Mouse (Mus musculus): Measurements from ENCODE around the gene Cmtm4. TPM values are rescaled to one million over a fixed set of nuclear protein-coding genes. Genes with fewer than 3 reads are reported as not detected.

The Cmtm4 gene
- polyA plus RNA-seq, 1 experiment from 2014 or later = 4.6 TPM

DNA sequence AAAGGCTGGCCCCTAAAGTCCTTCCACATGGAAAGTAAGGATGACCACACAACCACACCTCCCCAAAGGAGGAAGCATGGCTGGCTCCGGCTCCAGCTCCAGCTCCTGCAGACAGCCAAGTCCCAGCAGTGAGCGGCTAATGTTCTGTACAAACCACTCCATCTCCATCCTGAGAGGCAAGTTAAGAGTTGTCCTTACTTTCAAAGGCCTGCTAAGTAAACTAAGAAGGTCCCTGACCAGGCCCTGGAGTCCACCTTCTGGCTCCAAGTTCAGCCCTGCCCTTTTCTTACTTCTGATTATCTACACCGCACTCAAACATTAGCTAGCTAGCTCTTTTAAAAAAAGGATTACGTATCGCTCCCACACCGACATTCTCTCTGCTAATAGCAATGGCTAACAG is 1.8 kb downstream of the Cmtm4 start:
- Histone ChIP-seq H3K4me1 (replicated peaks; ENCODE audit: control insufficient read depth, insufficient read depth) (no peaks in the 10 kb centered on the region), H3K36me3 (ENCODE audit: control insufficient read depth, insufficient read depth, low read length) (no peaks in the 10 kb centered on the region), H3K27me3 (ENCODE audit: control insufficient read depth, insufficient read depth, low read length) (no peaks in the 10 kb centered on the region), H3K27ac (replicated peaks) (peak overlapping the region; percentile 65), H3K9ac (ENCODE audit: low read length) (no peak overlapping the region; the same call in 1 of the 2 replicates), H3K4me2 (replicated peaks; ENCODE audit: low read depth) (peak overlapping the region; percentile 93), H3K9me3 (ENCODE audit: control insufficient read depth, low read length) (no peaks in the 10 kb centered on the region), H3K4me3 (ENCODE audit: low read depth, low read length) (no peak overlapping the region; the same call in 1 of the 2 replicates)
- ATAC-seq (ENCODE audit: low FRiP score, low TSS enrichment) (peak; percentile 47), DNase-seq (ENCODE audit: low spot score) (peak; percentile 56)
- WGBS = 33% methylated on average over 6 of the region's 6 CpGs
- TF ChIP-seq CTCF (IDR thresholded peaks at IDR 0.05; ENCODE audit: low read depth) (no peak), EP300 (optimal IDR thresholded peaks at IDR 0.05) (no peak)

DNA sequence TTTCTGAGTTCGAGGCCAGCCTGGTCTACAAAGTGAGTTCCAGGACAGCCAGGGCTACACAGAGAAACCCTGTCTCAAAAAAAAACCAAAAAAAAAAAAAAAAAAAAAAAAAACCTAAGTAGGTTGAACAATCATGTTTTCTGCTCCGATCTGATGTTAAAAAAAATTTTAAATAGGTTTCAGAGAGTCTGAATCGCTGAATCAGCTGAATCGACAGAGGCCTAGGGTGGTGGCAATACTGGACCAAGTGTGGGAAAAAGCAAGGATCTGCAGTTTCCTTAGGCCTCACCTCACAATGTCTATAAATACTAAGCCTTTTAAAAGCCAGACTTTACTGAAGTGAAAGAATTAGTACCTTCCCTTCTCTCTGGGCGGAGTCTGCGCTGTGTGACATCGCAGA is 2.5 kb downstream of the Cmtm4 start:
- TF ChIP-seq EP300 (optimal IDR thresholded peaks at IDR 0.05) (no peak), CTCF (IDR thresholded peaks at IDR 0.05; ENCODE audit: low read depth) (no peak)
- Histone ChIP-seq H3K27ac (replicated peaks) (peak overlapping the region; percentile 65), H3K4me3 (ENCODE audit: low read depth, low read length) (no peak overlapping the region), H3K27me3 (ENCODE audit: control insufficient read depth, insufficient read depth, low read length) (no peaks in the 10 kb centered on the region), H3K4me1 (replicated peaks; ENCODE audit: control insufficient read depth, insufficient read depth) (no peaks in the 10 kb centered on the region), H3K36me3 (ENCODE audit: control insufficient read depth, insufficient read depth, low read length) (no peaks in the 10 kb centered on the region), H3K9ac (ENCODE audit: low read length) (no peak overlapping the region), H3K4me2 (replicated peaks; ENCODE audit: low read depth) (no peak overlapping the region), H3K9me3 (ENCODE audit: control insufficient read depth, low read length) (no peaks in the 10 kb centered on the region)
- DNase-seq (ENCODE audit: low spot score) (no peak), ATAC-seq (ENCODE audit: low FRiP score, low TSS enrichment) (no peak)
- 89% methylated on average over 6 of the region's 7 CpGs for WGBS

DNA sequence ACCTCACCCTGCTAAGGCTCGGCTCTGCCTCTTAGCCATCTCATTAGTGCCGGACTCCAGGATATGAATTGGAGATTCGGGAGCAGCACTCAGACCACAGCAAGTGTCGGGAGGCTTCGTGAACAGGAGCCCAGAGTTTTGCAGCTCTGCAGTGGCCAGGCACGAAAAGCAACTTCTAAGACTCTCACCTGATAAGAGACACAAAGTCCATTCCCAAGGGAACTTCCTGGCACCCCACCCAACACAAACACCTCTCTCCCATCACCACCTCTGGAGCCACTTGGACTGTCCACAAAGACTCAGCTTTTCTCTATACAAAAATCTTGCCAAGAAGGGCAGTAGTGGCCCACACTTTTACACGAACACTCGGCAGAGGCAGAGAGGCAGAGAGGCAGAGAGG is 5.4 kb downstream of the Cmtm4 start:
- H3K4me3 ChIP-seq (ENCODE audit: low read depth, low read length) = no peak overlapping the region
- no peak overlapping the region for H3K4me2 ChIP-seq (replicated peaks; ENCODE audit: low read depth)
- TF ChIP-seq CTCF (IDR thresholded peaks at IDR 0.05; ENCODE audit: low read depth) (no peak), EP300 (optimal IDR thresholded peaks at IDR 0.05) (no peak)
- no peaks in the 10 kb centered on the region for H3K36me3 ChIP-seq (ENCODE audit: control insufficient read depth, insufficient read depth, low read length)
- peak; percentile 69 for DNase-seq (ENCODE audit: low spot score)
- H3K27me3 ChIP-seq (ENCODE audit: control insufficient read depth, insufficient read depth, low read length) = no peaks in the 10 kb centered on the region
- H3K27ac ChIP-seq (replicated peaks) = peak overlapping the region; percentile 56; the same call in 1 of the 2 replicates
- peaks cover 3% of the 10 kb centered on the region; the same call in 1 of the 2 replicates for H3K4me1 ChIP-seq (replicated peaks; ENCODE audit: control insufficient read depth, insufficient read depth)
- H3K9me3 ChIP-seq (ENCODE audit: control insufficient read depth, low read length) = no peaks in the 10 kb centered on the region
- no peak overlapping the region for H3K9ac ChIP-seq (ENCODE audit: low read length)
- 64% methylated on average over 8 of the region's 8 CpGs for WGBS
- ATAC-seq (ENCODE audit: low FRiP score, low TSS enrichment) = peak; percentile 50; the same call in 1 of the 2 replicates

DNA sequence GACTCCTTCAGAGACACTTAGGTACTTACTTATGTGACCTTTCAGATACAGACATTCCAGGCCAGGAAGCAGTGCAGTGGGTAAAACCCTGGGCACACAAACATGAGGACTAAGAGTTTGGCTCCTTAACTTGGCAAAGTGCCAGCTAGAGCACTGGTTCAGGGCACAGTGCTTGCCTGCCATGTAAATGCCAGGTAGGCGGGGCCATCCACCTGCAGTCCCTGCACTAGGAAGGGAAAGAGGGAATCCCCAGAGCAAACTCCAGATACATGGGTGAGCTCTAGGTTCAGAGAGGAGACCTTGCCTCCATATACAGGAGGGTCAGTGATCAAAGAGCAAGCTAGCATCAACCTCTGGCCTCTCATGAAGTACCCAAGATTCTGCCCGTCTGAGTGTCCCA is 7.6 kb downstream of the Cmtm4 start:
- ATAC-seq (ENCODE audit: low FRiP score, low TSS enrichment) = peak; percentile 78
- DNase-seq (ENCODE audit: low spot score) = peak; percentile 85
- H3K4me2 ChIP-seq (replicated peaks; ENCODE audit: low read depth) = no peak overlapping the region
- H3K9ac ChIP-seq (ENCODE audit: low read length) = no peak overlapping the region
- peak overlapping the region; percentile 50 for H3K27ac ChIP-seq (replicated peaks)
- H3K36me3 ChIP-seq (ENCODE audit: control insufficient read depth, insufficient read depth, low read length) = no peaks in the 10 kb centered on the region
- no peaks in the 10 kb centered on the region for H3K9me3 ChIP-seq (ENCODE audit: control insufficient read depth, low read length)
- peaks cover 12% of the 10 kb centered on the region for H3K4me1 ChIP-seq (replicated peaks; ENCODE audit: control insufficient read depth, insufficient read depth)
- TF ChIP-seq EP300 (optimal IDR thresholded peaks at IDR 0.05) (no peak), CTCF (IDR thresholded peaks at IDR 0.05; ENCODE audit: low read depth) (no peak)
- 60% methylated on average over 2 of the region's 2 CpGs for WGBS
- H3K4me3 ChIP-seq (ENCODE audit: low read depth, low read length) = no peak overlapping the region
- H3K27me3 ChIP-seq (ENCODE audit: control insufficient read depth, insufficient read depth, low read length) = no peaks in the 10 kb centered on the region

DNA sequence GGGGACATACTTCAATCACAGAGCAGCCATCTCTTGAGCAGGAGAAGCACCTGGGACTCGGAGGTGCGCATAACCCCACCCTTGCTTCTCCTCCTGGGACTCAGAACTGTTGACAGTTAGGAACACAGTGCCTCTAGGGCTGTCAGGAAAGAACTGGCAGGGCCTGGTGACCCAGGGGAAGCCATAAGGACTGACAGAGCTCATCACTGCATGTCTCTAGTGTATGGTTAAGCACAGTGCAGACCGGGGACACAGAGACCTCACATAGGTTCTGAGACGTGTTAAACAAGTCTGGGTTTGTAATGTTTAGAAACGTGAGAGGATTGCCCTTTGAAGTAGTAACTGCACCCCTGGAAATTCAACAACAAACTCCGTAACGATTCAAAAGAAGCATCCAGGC is 8.1 kb downstream of the Cmtm4 start:
- no peaks in the 10 kb centered on the region for H3K27me3 ChIP-seq (ENCODE audit: control insufficient read depth, insufficient read depth, low read length)
- H3K4me2 ChIP-seq (replicated peaks; ENCODE audit: low read depth) = 0 out of 2 replicates have a peak overlapping the region, but pooled peaks have one; percentile 3
- H3K9me3 ChIP-seq (ENCODE audit: control insufficient read depth, low read length) = no peaks in the 10 kb centered on the region
- H3K36me3 ChIP-seq (ENCODE audit: control insufficient read depth, insufficient read depth, low read length) = no peaks in the 10 kb centered on the region
- H3K4me3 ChIP-seq (ENCODE audit: low read depth, low read length) = no peak overlapping the region
- no peak for TF ChIP-seq EP300 (optimal IDR thresholded peaks at IDR 0.05)
- TF ChIP-seq CTCF (IDR thresholded peaks at IDR 0.05; ENCODE audit: low read depth) = no peak
- peak overlapping the region; percentile 50 for H3K27ac ChIP-seq (replicated peaks)
- no peak for DNase-seq (ENCODE audit: low spot score)
- H3K4me1 ChIP-seq (replicated peaks; ENCODE audit: control insufficient read depth, insufficient read depth) = peaks cover 15% of the 10 kb centered on the region
- ATAC-seq (ENCODE audit: low FRiP score, low TSS enrichment) = no peak
- WGBS = 46% methylated on average over 7 of the region's 7 CpGs
- H3K9ac ChIP-seq (ENCODE audit: low read length) = no peak overlapping the region

DNA sequence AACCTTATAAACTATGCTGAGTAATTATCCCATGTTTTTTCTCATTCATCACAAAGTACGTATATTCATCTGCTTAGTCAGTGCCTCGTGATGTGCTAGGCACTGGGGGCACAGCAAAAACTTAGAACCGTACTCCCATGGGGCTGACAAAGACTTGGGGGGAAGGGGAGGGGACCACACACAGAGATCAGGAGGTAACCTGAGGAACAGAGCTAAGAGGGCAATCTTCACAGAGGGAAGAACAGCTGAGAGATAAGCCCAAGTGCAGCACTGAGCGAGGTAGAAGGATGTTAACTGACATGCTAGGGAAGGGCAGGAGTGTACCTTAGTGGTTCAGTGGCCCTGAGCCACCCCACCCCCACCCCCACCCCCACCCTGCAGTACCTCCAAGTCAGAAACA is 8.9 kb downstream of the Cmtm4 start:
- H3K27me3 ChIP-seq (ENCODE audit: control insufficient read depth, insufficient read depth, low read length) = no peaks in the 10 kb centered on the region
- peaks cover 17% of the 10 kb centered on the region for H3K4me1 ChIP-seq (replicated peaks; ENCODE audit: control insufficient read depth, insufficient read depth)
- no peaks in the 10 kb centered on the region for H3K36me3 ChIP-seq (ENCODE audit: control insufficient read depth, insufficient read depth, low read length)
- H3K4me3 ChIP-seq (ENCODE audit: low read depth, low read length) = no peak overlapping the region
- 0 out of 2 replicates have a peak overlapping the region, but pooled peaks have one; percentile 18 for H3K27ac ChIP-seq (replicated peaks)
- WGBS = 34% methylated on average over 4 of the region's 4 CpGs
- no peaks in the 10 kb centered on the region for H3K9me3 ChIP-seq (ENCODE audit: control insufficient read depth, low read length)
- TF ChIP-seq EP300 (optimal IDR thresholded peaks at IDR 0.05) (no peak), CTCF (IDR thresholded peaks at IDR 0.05; ENCODE audit: low read depth) (no peak)
- H3K4me2 ChIP-seq (replicated peaks; ENCODE audit: low read depth) = no peak overlapping the region
- no peak for DNase-seq (ENCODE audit: low spot score)
- ATAC-seq (ENCODE audit: low FRiP score, low TSS enrichment) = no peak
- no peak overlapping the region for H3K9ac ChIP-seq (ENCODE audit: low read length)

Measured in stomach, postnatal 0 days (tissue).